Mouse (Mus musculus) lung, postnatal 0 days (tissue): ENCODE measurements around the gene Trp53bp2.

ENCODE experiments used
- CTCF ChIP-seq: IDR thresholded peaks from 2 replicates; pipeline ENCODE4 v1.5.1; 2016; ENCODE audit warnings: antibody characterized with exemption, mild to moderate bottlenecking
- EP300 ChIP-seq: IDR thresholded peaks from 2 replicates; pipeline ENCODE4 v1.6.1; 2016; ENCODE audit warnings: antibody characterized with exemption, mild to moderate bottlenecking, control low read depth

DNA sequence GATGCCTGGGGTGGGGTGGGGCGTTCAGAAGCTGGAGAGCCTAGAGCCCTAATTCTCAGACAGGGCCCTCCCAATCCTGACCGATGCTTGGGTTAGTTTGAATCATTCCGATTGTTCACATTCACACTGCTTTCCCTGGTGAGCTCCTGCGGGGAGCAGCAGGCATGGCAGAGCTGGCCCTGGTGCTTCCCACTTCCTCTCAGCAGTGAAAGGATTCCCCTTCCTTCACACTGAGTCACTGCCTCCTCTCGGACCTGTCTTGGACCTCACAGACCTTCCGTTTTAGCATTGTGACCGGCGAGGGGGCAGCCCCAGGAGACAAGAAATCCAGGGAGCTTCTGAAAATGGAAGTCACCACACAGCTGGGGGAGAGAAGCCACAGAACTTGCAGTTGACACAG lies 102.8 kb downstream of the Trp53bp2 start:
- TF ChIP-seq CTCF (no peak), EP300 (no peak)
